Mouse (Mus musculus) cortical plate, adult 2 months (tissue): Measurements from ENCODE around the gene Slc20a1.

Experiments used
- CTCF ChIP-seq: fragments of 200-500 bp; IDR thresholded peaks from 2 replicates; pipeline ENCODE4 v1.5.1; 2011; ENCODE audit warnings: mild to moderate bottlenecking, control low read depth, low read length; ENCODE audit not compliant: insufficient read depth; ENCODE audit errors: extremely low read depth
- POLR2A ChIP-seq: fragments of 200-500 bp; IDR thresholded peaks from 2 replicates; pipeline ENCODE4 v1.6.1; 2011; ENCODE audit warnings: mild to moderate bottlenecking, low read length, control low read depth; ENCODE audit not compliant: insufficient read depth; ENCODE audit errors: extremely low read depth

DNA sequence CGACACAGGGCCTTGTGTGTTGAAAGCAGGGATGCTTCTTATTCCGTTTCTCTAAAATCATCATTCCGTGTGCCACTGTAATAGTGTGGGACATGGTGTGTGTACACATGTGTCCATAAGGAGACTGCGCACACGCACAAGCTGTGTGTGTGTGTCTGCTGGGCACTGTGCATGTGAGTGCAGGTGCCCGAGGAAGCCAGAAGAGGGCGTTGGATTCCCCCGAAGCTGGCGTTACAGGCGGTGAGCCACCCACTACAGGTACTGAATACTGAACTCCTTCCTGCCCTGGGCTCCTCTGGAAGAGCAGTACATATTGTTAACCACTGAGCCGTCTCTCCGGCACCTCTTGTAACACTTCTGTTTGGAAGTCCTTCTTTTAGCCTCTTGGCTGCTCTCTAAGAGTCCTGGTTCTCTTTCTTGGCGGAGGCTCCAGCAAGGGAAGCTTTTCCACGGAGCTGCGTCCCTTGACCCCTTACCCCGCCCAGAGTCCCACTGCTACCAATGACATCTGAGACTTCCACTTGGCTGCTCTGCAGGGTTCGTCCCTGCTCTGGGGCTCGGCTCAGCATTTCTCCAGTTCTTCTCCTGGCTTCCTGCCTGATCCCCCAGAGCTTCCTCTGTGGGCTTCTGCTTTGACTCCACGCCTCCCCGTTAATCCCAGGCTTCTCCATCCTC, 46.0 kb downstream of the Slc20a1 start:
- no peak for TF ChIP-seq POLR2A
- TF ChIP-seq CTCF, result no peak
